Mouse (Mus musculus): Measurements from ENCODE around the gene Tapbp. TPM values are rescaled to one million over a fixed set of nuclear protein-coding genes. Genes with fewer than 3 reads are reported as not detected.

Tapbp gene
- 459 to 514 TPM (median 471 TPM) in 4 replicates for total RNA-seq (2023; ENCODE audit: inconsistent age)

DNA sequence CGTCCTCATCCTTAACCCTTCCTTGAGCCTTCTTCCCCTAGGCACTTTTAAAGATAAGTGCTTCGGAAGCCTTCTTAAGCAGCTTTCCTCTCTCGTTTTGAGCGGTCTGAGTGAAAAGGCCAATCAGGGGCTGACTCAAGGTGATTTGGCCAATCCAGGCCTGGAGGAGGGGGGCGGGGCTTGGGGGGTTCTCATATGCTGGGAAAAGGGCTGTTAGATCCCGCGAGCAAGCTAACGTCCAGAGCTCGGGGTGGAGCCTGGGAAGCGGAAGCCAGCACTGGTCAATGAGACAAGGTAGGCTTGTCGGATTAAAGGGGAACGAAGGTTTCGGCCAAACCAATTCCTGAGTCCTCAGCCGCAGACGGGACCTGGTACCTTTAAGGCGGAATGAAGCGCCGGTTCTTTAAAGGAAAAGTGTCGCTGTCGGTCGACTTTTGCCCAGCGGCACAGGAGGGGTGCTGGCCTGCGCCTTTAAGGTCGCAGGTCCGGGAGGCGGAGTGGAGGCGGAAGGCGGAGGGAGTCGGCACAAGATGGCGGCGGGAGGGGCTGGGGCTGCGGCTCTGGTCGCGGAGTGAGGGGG lies at the start of gene Tapbp, which contains the start of gene Zbtb22:
Gene Tapbp (plus strand): TSS at position 229 of the 580 bp plus-strand sequence.
Gene Zbtb22 (plus strand): TSS at position 234 of the 580 bp plus-strand sequence.

GRCm38 (mm10) chr17:33873537-33873936 lies 42.2 kb upstream of the Tapbp start, which contains the start of gene Gm7029:
Gm7029 (plus strand) TSS chr17:33873837.

GRCm38 (mm10) chr17:33890533-33891059 lies 25.1 kb upstream of the Tapbp start, which contains the start of gene Kifc1:
Kifc1 (minus strand) TSS chr17:33890661.

GRCm38 (mm10) chr17:33904835-33905234 lies 10.9 kb upstream of the Tapbp start, which contains the start of gene Platr17:
Platr17 (plus strand) TSS chr17:33905135.

DNA sequence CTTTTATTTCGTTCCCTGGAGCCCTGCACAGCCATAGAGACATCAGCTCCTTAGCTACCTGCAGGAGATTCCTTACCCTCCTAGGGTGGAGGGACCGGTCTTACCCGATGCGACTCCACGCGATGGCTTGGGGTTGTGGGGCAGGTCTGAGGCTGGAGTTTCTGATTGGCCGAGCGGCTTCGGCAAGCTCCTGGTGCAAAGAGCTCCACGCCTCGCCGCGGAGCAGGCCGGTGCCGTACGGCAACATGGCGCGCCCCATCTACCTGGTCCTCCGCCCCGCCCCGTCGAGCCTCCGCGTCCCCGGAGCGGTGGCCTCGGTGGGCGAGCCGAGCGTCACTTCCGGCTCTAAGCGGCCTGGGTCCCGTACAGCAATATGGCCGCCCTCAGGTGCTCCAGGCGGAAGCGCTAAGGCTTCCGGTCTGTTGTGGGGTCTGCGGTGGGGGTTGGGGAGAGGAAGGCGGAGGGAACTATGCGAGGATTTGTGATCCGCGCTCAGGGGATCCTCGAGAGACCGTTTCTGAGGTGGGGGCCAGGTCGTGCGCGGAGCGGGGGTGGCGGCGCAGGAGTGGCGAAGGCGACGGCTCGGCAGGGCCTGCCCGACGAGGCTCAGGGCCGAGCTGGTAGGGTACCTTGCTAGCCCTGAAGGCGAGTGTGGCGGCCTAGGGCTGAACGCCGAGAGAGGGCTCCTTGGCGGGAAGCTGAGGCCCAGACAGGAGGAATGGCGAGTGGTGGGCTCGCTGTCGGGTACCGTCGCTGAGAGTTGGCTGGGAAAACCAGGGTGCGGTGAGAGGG lies 6.4 kb upstream of the Tapbp start, which contains the start of gene Daxx:
Gene Daxx (plus strand): TSS at position 338 of the 792 bp plus-strand sequence.

DNA sequence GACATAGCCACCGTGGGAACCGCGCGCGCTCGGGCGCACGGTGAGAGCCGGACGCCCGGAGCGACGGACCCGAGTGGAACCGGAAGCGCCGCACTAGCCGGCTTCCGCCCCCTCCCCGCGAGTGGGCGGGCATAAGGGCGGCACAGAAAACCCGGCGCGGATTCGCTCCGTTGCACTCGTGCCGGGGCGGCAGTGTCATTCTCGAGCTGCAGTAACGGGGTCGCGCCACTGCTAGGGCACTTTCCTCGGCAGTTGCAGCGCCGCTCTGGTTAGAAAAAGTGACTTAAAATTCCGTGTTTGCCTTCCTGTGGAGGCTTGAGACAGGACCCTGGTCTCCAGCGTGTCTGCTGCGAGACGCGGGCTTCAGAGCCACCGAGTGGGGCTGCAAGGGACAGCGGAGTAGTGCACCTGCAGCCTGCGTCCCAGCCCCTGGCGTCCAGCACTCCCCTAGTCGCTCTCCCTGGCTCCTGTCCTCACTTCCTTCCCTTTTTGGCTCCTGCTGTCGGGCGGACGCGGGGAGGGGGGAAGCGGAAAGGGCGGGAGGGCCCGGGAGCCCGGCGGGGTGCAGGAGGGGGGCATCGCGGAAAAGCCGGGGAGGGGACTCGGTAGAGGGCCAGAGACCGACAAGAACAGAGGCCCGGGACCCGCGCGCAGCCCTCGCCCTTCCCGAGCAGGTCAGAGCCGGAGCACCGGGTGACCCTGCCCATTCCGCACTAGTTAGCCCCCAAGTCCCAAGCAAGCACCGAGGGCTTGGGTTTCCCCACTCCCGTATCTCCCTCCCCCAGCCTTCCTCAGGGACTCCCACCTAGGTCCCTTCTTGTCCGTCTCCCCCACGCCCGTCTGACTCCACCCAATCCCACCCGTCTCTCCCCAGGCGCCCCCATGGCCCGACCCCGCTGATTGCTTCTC lies 13.9 kb downstream of the Tapbp start, which contains the start of gene Rgl2:
Gene Rgl2 (plus strand): TSS at position 173 of the 909 bp plus-strand sequence.

DNA sequence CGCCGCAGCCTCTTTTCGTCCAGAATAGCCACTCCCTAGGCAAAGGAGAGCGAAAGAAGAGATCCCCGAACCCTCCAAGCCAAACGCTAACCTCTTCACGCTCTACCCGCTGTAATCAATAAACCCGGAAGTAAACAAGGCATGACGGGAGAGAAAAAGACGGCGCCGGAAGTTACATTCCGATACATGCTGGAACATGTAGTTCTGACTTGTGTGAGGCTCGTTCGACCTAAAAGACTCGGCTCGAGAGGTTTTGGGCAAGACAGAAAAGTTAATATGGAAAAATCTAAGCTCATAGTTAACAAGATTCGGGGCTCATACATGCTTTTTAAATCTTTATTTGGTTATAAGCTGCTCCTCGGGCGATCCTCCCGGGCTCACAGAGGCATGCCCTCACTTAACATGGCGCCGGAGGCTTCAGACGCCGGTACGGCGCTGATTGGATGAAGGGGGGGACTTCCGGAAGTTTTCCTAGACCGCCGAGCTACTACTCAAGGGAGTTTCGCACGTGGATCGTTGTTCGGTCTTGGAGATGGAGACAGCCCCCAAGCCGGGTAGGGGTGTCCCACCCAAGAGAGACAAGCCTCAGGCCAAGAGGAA lies 24.6 kb downstream of the Tapbp start, which contains the start of the genes Pfdn6 and Wdr46:
Gene Pfdn6 (minus strand): TSS at position 138 of the 600 bp plus-strand sequence.
Gene Wdr46 (plus strand): TSS at position 455 of the 600 bp plus-strand sequence.

DNA sequence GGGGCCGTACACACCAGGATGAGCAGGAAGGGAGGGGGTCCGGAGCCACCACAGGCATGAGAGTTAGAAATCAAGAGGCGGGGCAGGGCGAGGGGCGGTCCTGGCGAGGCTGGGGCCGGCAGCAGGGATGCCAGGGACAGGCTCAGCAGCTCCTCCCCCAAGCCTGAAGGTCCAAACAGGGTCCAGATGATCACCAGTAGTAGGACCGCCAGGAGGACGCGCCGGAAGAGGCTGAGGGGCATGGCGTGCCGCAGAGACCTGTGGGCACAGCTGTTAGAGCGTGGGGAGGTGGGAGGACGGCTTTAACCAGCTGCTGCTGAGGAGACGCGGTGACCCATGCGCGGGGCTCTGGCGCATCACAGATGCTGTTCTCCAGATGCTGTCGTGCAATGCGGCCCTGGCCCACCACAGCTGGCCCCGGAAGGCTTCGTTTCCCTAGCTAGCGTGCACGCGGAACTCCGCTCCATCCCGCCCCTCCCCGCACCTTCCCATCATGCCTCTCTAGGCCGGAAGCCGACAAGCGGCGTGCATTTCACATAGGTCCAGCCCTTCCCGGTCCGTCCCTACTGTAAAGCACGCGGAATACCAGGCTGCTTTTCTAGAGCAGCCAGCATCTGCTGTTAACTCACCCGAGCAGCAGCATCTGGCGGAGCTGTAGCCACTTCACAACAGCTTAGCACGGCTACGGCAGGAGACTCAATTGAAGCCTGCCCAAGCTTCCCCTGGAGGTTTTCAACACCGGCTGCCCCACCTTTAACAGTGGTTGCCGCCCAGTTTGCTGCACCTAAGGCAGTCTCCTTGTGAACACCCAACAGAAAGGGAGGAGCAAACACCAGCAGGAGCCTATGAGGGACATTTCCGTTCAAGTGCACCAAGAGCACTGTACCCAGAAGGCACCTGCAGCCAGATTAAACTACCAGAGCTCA lies 35.6 kb downstream of the Tapbp start, which contains the start of gene B3galt4:
Gene B3galt4 (minus strand): TSS at position 468 of the 926 bp plus-strand sequence.

GRCm38 (mm10) chr17:33955555-33956214 lies 40.0 kb downstream of the Tapbp start, which contains the start of the genes Vps52 and Rps18:
Vps52 (plus strand) TSS chr17:33955812.
Rps18 (minus strand) TSS chr17:33956001.

Other genes starting within 250 kb of the Tapbp start
- 356 to 376 TPM (median 371 TPM) in 4 replicates for gene Hnrnpm, start 229.0 kb upstream of the Tapbp start, total RNA-seq (2023; ENCODE audit: inconsistent age)
- gene March2, start 197.2 kb upstream of the Tapbp start, total RNA-seq (2023; ENCODE audit: inconsistent age) = 45.6 to 49.2 TPM (median 46.3 TPM) in 4 replicates
- 205 to 231 TPM (median 213 TPM) in 4 replicates for gene Rab11b, start 155.4 kb upstream of the Tapbp start, total RNA-seq (2023; ENCODE audit: inconsistent age)
- gene Angptl4, start 134.1 kb upstream of the Tapbp start, total RNA-seq (2023; ENCODE audit: inconsistent age) = 0.24 to 1.2 TPM (median 0.64 TPM) in 4 replicates
- 1.9 to 3.7 TPM (median 2.4 TPM) in 4 replicates for gene Kank3, start 105.4 kb upstream of the Tapbp start, total RNA-seq (2023; ENCODE audit: inconsistent age)
- 3,373 to 3,666 TPM (median 3,453 TPM) in 4 replicates for gene Rps28, start 91.3 kb upstream of the Tapbp start, total RNA-seq (2023; ENCODE audit: inconsistent age)
- gene Ndufa7, start 91.3 kb upstream of the Tapbp start, total RNA-seq (2023; ENCODE audit: inconsistent age) = 144 to 160 TPM (median 152 TPM) in 4 replicates
- 6.1 to 11.2 TPM (median 7.1 TPM) in 4 replicates for gene Cd320, start 72.8 kb upstream of the Tapbp start, total RNA-seq (2023; ENCODE audit: inconsistent age)
- not detected in 4 replicates for gene Gm7029, start 42.1 kb upstream of the Tapbp start, total RNA-seq (2023; ENCODE audit: inconsistent age)
- 3.7 to 6.1 TPM (median 5.8 TPM) in 4 replicates for gene Kifc1, start 25.2 kb upstream of the Tapbp start, total RNA-seq (2023; ENCODE audit: inconsistent age)
- gene Platr17, start 10.8 kb upstream of the Tapbp start, total RNA-seq (2023; ENCODE audit: inconsistent age) = 0.90 to 0.93 TPM in 2 of 4 replicates, not detected in the others
- 43.5 to 64.5 TPM (median 57.8 TPM) in 4 replicates for gene Daxx, start 6.5 kb upstream of the Tapbp start, total RNA-seq (2023; ENCODE audit: inconsistent age)
- 34.8 to 43.8 TPM (median 42.1 TPM) in 4 replicates for gene Zbtb22, start within 50 bp of the Tapbp start, total RNA-seq (2023; ENCODE audit: inconsistent age)
- 181 to 200 TPM (median 191 TPM) in 4 replicates for gene Rgl2, start 13.6 kb downstream of the Tapbp start, total RNA-seq (2023; ENCODE audit: inconsistent age)
- gene Pfdn6, start 24.4 kb downstream of the Tapbp start, total RNA-seq (2023; ENCODE audit: inconsistent age) = 48.8 to 71.2 TPM (median 65.7 TPM) in 4 replicates
- 37.2 to 41.1 TPM (median 38.8 TPM) in 4 replicates for gene Wdr46, start 24.8 kb downstream of the Tapbp start, total RNA-seq (2023; ENCODE audit: inconsistent age)
- 4.6 to 6.3 TPM (median 6.0 TPM) in 4 replicates for gene B3galt4, start 35.6 kb downstream of the Tapbp start, total RNA-seq (2023; ENCODE audit: inconsistent age)
- 84.3 to 90.2 TPM (median 84.9 TPM) in 4 replicates for gene Vps52, start 39.9 kb downstream of the Tapbp start, total RNA-seq (2023; ENCODE audit: inconsistent age)
- 1,477 to 1,581 TPM (median 1,522 TPM) in 4 replicates for gene Rps18, start 40.1 kb downstream of the Tapbp start, total RNA-seq (2023; ENCODE audit: inconsistent age)
- 2,828 to 3,180 TPM (median 3,118 TPM) in 4 replicates for gene H2-K1, start 84.4 kb downstream of the Tapbp start, total RNA-seq (2023; ENCODE audit: inconsistent age)
- gene Ring1, start 108.8 kb downstream of the Tapbp start, total RNA-seq (2023; ENCODE audit: inconsistent age) = 37.0 to 44.6 TPM (median 37.7 TPM) in 4 replicates
- 116 to 159 TPM (median 139 TPM) in 4 replicates for gene H2-Ke6, start 112.2 kb downstream of the Tapbp start, total RNA-seq (2023; ENCODE audit: inconsistent age)
- 76.7 to 88.4 TPM (median 86.4 TPM) in 4 replicates for gene Slc39a7, start 115.8 kb downstream of the Tapbp start, total RNA-seq (2023; ENCODE audit: inconsistent age)
- 108 to 117 TPM (median 111 TPM) in 4 replicates for gene Rxrb, start 115.9 kb downstream of the Tapbp start, total RNA-seq (2023; ENCODE audit: inconsistent age)
- gene Col11a2, start 123.5 kb downstream of the Tapbp start, total RNA-seq (2023; ENCODE audit: inconsistent age) = 5.6 to 8.4 TPM (median 6.7 TPM) in 4 replicates
- 197 to 229 TPM (median 217 TPM) in 4 replicates for gene H2-Oa, start 176.4 kb downstream of the Tapbp start, total RNA-seq (2023; ENCODE audit: inconsistent age)
- 618 to 656 TPM (median 649 TPM) in 4 replicates for gene H2-DMa, start 203.6 kb downstream of the Tapbp start, total RNA-seq (2023; ENCODE audit: inconsistent age)
- gene Brd2, start 206.7 kb downstream of the Tapbp start, total RNA-seq (2023; ENCODE audit: inconsistent age) = 428 to 472 TPM (median 457 TPM) in 4 replicates
- gene H2-DMb2, start 227.4 kb downstream of the Tapbp start, total RNA-seq (2023; ENCODE audit: inconsistent age) = 1,549 to 1,567 TPM (median 1,559 TPM) in 4 replicates
- gene H2-DMb1, start 237.2 kb downstream of the Tapbp start, total RNA-seq (2023; ENCODE audit: inconsistent age) = 652 to 777 TPM (median 691 TPM) in 4 replicates

All from B cell, adult (primary cell).